Mouse (Mus musculus) heart, postnatal 4 days (tissue): ENCODE results near the gene Gm5114. TPM values are rescaled to one million over a fixed set of nuclear protein-coding genes. Genes with fewer than 3 reads are reported as not detected.
"Not testable (repeated sequence)": the region's sequence is repeated elsewhere in the genome, so short reads cannot be mapped to it uniquely, and the experiment has no call there.

Experiments
- DNase-seq: peaks from one replicate; pipeline ENCODE4 v3.0.0; 2021
- microRNA-seq, 2 experiments: library from miRNA; unstranded; fragments of <30 nt; microRNA quantifications; one replicate each; pipeline ENCODE4 v1.2.0; 2021 to 2022
- total RNA-seq, 2 experiments: library from RNA; stranded (reverse); gene quantifications; 2 replicates each; pipeline ENCODE4 v1.2.3; 2021

Gene Gm5114
- not detected for total RNA-seq

- not testable (repeated sequence) for DNase-seq
Observed at GRCm38 (mm10) chr7:39413060-39413459, at the start of gene Gm5114. Gm5114 (minus strand) TSS chr7:39413160.

GRCm38 (mm10) chr7:39455806-39456205 is 42.8 kb upstream of the Gm5114 start:
- DNase-seq, result peak; percentile 75

GRCm38 (mm10) chr7:39449260-39450021 is 36.5 kb upstream of the Gm5114 start:
- DNase-seq, result peak; percentile 82

DNA sequence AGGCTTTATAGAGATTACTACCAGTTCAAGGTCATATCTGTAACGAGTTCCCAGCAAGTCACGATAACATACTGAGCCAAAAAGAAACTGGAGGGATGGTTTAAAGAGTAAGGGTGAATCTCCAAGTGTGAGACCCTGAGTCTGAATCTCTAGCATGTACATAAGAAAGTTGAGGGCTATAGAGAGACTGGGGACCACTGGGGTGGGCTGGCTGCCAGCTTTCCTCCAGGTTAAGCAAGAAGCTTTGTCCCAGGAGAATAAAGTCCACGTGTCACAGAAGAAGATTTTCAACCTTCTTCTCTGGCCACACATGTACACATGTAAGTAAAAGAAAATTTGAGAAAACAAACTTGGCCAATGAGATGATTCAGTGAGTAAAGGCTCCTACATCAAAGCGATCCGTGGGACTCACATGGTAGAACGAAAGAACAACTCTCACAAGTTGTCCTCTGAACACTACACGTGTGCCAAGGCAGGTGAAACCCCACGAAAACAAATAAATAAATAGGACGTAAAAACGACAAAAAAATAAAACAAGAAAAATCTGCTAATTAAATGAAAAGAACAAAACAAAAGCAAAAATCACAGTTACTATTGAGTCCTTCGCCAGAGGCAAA is 35.8 kb upstream of the Gm5114 start:
- peak; percentile 5 for DNase-seq

GRCm38 (mm10) chr7:39441237-39441636 is 28.3 kb upstream of the Gm5114 start:
- DNase-seq, result no peak

DNA sequence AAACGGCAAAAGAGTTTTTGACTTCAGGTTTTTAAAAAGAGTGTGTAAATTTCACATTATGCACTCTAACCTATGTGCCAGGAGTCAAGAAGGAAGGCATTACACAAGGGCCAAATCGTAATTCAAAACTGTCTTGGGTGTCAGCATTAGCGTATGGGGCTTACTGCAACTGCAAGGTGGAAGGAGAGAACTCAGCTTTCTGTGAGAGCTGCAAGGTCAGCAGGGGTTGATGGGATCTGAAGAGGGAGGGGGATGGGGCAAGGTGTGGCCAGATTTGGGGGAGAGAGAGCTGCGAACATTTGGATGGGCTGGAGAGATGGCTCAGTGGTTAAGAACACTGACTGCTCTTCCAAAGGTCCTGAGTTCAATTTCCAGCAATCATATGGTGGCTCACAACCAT is 27.4 kb upstream of the Gm5114 start:
- no peak for DNase-seq

Small RNA genes within 50 kb of the gene (microRNA-seq; reads per million reads assigned to microRNA genes)
- gene Gm27437, result 0 reads per million in 2 experiments

Other genes starting within 250 kb of the Gm5114 start
- gene Zfp619, start 104.6 kb upstream of the Gm5114 start, total RNA-seq, result 1 to 10 TPM; 3.3 to 3.4 TPM